Mouse (Mus musculus) neural tube, embryonic 10.5 days (tissue): Measurements from ENCODE around the gene Zbtb16.

Experiments
- DNase-seq: peaks from one replicate; pipeline ENCODE4 v3.0.0-alpha.2; 2017; ENCODE audit warnings: low spot score; ENCODE audit errors: extremely low spot score

Gene Zbtb16

DNA sequence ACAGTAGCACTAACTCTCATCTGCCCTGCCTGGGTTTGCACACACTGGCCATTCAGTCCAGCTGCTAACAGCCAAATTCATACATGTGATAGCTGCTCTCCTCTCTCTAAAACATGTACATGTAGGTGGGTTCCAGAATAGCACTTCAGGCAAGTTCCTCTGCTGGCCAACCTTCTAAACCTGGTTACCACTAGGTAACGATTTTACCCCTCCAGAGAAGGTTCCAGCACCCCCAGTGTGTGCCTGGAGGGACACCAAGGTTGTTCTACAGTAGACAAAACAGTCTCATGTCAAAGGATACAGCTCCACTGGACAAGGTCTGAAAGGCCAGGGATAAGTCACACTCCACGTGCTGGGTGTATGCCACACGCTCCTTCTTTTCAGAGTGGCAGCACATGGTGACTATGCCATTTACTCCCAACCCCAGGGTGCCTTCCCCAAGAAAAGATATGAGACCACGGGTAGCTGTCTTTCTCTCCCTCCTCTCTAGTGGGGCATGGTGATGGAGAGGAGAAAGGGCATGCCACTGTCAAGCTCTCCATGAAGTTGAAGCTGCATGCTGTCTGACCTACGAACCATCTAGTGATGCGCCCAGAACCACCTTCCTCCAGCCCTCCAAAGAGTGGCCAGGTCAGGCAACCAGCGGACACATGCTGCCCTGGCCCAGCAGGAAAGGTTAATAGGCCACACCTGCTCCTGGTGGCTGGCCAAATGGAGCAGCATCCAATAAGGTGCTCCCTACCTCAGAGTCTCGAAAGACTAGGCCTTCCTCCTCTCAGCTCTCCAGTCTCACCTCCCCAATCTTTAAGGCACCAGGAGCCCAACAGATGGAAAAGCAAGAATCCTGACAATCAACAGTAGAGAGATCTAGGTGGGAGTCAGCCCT lies 104.1 kb downstream of the Zbtb16 start:
- DNase-seq = no peak

DNA sequence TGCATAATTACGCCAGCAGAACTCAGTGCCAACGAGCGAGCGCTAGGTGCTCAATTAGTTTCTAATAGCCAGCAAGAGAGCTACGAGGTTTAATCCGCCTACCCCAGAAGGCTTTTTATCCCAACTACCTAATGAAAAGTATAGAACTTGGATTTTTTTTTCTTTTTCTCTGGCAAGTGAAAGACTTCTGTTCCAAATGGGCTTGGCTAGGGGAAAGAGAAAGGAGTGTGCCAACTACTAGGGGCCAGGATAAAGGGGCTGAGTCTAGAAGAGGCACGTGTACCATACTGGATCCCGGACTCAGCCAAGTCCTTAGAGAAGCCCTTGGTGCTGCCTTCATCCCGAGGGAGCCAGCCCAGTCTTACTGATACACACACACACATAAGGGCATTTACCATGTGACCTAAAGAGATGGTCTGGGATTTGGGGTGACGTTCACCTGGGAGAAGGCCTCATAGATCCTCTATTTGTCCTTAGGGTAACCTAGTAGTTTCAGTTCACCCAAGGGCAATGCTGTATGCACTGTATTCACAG lies 105.5 kb downstream of the Zbtb16 start:
- DNase-seq = no peak

DNA sequence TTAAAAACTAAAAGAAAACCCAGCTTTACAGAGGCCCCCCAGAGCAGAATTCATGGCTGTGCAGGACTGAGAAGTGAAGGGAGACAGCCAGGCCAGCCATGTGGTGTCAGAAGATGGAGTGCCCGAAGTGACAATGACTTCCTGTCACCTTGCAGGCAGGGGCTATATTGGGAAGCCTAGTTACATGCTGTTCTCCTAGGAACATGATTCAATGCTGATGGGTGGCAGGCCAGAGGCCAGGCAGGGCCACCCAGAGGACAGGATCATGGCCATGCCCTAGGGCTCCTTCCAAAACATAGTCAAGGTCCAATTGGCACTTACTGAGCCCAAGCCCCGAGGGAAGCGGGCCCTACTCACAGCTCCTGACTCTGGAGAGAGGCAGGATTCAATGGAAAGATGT lies 106.6 kb downstream of the Zbtb16 start:
- DNase-seq = no peak

DNA sequence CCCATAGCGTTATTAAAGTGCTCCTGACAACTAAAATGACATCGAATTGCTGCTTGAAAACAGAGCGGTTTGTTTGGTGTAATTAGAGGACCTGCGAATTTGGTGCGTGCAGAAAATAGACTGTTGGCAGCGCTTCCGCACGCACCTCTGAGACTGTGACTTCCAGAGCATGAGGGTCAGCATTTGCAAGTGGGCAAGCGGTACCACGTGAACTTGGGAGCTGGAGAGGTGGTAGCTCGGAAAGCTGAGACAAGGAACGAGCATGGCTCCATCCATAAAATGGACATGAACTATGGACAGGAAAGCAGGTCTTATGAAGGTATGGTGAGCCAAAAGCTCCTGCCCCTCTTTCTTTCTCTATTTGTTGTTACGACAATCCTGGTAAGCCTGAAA lies 107.3 kb downstream of the Zbtb16 start:
- DNase-seq = no peak

DNA sequence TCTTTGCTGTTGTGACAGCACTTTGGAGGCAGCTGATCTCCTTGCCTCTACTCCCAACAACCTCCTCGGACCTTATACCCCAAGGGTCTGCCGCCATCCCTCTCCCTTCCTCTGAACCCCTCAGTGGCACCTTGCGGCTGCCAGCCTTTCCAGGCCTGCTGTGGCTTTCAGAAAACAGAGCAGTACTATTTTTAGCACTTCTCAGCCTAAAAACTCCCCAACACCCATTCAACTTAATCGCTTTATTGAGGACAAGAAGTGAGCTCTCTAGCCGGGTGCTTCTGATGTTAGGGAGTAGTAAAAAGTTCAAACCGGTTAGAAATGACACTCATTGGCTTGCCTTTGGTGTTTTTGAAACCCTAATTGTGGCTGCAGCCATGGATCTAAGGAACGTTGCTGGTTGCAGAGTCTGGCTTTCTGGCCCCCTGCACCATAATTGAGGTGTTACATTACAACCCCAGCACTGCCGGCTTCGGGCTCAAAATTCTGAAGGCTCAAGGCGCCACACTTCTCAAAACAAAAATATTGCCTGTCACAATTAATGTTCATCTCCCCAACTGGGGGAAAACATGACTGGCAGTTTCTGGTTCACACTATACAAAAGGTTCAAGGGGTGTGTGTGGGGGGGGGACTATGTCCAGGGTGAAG lies 107.8 kb downstream of the Zbtb16 start:
- no peak for DNase-seq

DNA sequence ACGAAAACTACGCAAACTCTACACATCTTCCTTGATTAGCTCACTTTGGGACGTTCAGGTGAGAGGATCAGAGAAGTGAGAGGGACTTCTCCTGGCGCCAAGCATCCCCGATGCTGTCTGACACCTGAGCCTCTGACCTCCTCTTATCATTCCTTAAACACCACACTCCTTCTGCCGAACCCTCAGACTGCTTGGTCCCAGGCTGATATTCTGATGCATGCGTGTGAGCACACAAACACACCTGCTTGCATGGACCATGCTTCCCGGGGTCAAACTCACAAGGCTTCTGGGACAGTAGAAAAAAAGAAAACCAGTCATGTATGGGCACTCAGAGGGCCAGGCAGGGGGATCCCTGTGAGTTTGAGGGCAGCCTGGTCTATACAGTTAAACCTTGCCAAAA lies 109.7 kb downstream of the Zbtb16 start:
- no peak for DNase-seq

DNA sequence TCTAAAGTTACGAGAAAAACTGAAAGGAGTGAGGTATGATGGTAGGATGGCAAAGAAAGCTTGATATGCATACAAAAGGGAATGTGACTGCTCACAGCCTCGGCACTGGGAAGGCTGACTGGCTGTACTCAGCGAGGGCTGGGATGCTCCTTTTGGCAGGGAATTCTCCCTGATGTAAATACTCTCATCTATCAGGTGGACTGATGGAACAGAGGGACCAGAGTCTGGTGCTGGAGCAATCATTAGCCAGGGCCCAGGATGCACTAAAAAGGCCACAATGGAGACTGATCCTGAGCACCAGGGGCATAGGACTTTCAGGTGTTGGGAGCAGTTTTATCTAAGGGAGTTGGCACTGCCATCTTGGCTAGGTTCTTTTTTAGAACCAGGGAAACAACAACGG lies 110.1 kb downstream of the Zbtb16 start:
- DNase-seq = no peak

DNA sequence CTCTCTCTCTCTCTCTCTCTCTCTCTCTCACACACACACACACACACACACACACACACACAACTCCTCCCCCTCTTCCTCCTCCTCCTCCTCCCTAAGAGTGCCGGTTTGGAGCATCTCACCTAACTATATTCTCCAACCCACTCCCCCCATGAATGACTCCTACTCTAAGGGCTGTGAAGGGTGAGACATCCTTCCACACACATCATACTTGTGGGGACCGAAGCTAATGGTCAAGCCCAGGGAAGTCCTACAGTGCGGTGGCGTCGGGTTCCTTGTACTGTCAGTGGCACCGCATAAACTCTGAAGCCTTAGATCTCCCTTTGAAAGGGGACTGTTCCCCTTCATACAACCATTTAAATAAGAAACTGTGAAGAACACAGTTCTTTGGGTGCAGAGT lies 110.9 kb downstream of the Zbtb16 start:
- no peak for DNase-seq

DNA sequence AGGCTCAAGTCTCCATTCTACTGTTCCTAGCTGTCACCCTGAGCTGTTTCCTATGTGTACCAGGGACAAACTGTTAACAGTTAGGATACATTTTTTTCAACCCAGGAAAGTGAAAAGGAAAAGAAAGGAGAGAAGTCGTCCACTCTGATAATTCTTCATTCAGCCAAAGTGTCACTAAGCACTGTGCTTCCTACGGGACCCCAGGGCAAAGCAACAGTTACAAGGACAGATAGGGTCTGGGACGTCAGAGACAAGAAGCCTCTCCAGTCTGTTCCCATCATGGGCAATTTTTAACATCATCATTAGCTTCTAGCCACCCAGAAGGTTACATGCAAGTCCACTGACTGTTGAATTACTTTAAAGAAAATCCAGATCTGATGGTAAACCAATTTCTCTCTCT lies 111.3 kb downstream of the Zbtb16 start:
- no peak for DNase-seq

DNA sequence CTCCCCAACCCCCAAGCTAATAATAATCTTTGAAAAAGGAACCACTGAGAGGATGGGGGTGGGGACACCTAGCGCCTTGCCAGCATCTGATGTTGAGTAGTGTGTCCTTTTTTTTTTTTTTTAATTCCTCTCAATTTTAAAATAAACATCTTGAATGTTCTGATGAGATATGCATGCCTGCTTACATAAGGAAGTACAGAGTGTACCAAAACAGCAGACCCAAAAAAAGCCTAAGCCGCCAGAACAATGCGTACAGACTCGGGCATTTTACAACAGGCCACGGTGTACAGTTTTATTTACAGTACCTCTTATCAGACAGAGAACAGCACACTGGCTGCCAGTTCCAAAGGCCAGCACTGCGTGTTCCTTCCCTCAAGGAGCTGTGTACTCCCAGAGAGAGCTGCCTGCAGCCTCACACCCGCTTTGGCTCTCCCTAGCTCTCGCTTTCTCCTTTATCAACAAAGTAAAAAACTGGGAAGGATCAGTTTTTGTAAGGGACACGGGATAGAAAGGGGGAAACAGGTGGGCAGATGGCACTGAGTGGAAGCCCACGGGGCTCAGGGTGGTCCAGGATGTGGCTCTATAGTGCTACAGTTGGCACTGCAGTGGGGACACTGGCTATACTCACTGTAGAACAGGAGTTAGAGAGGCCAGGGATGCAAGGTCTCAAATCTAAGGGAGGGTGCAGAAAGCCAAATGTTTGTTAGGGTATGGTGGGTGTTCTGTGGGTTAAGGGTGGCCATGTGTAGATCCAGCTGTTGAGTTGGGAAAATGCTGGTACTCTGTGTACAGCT lies 112.3 kb downstream of the Zbtb16 start:
- DNase-seq = no peak

DNA sequence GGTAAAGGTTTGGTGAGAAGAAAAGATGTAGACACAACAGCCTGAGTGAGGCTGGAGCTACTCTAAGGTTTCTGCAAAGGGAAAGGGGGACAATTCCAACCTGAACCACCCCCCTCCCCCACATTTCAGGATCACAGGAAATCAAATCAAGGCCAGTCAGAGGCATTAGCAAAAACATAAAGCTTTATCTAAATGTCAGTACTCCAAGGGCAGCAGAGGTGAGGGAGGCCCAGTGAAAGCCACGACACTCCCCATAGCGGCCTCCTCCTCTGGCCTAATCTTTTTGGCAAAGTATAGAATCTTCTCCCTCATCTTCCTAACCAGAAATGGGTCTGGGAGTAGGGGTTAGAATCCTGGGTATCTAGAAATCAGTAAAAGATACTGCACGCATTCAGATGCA lies 113.0 kb downstream of the Zbtb16 start:
- no peak for DNase-seq

DNA sequence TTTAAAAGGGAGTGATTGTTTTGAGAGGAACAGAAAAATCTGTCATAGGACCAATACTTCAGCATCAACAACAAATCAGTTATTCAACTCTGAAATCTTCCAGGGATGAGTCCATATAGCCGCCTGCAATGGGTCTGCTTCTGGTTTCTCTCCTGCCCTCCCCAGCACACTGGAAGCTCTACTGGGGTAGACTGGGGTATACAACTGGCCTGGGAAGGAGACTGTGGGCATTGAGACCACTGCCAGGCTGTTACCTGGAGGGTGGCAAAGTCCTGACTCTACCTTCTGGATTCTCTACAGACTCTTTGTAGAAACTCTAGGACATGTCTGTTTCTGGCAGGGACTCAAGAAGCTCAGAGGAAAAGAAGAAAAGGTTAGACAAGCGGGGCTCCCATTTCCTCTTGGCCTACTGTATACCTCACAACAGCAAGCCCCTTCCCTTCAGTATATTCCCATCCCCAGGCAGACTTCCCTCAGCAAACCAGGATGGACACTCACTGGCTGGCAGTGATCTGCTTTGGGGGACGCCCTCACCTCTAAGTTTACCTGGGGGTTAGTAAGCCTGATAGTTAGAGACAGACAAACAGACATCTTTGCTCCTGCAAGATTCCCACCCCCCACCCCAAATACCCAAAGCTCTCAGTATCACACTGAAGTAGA lies 113.6 kb downstream of the Zbtb16 start:
- DNase-seq = no peak

DNA sequence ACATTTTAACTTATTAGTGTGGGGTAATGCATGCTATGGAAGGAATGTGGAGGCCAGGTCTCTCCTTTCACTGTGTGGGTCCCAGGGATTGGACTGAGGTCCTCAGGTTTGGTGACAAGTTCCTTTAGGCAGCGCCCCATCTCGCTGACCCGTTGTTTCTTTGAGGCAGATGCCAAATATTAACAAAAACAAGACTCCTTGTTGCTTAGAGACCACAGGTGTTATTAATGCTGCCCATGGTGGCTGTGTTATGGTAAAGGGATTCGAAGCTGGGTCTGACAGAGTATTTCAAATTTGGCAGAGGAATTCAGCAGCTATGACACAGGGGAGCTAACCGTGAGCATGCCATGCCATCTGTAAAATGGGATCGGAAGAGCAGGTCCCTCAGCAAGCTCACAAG lies 114.4 kb downstream of the Zbtb16 start:
- DNase-seq = no peak

DNA sequence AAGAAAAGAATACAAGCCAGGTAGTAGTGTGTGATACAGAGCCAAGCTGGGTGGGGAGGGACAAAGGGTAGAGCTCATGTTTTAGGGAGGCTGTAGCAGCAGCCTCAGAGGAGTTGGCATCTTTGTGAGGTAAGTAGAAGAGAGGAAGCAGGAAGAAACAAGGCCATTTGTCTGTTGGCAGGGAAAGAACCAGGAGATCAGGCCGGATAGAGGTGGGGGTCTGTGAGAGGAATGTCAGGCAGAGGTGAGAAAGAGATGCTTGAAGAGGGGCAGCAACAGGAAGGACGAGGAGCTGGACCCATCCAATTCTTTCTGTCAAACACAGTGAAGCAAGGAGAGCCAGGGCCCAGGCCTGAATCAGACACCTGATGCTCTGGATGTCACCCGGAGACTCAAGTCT lies 114.8 kb downstream of the Zbtb16 start:
- DNase-seq = no peak

DNA sequence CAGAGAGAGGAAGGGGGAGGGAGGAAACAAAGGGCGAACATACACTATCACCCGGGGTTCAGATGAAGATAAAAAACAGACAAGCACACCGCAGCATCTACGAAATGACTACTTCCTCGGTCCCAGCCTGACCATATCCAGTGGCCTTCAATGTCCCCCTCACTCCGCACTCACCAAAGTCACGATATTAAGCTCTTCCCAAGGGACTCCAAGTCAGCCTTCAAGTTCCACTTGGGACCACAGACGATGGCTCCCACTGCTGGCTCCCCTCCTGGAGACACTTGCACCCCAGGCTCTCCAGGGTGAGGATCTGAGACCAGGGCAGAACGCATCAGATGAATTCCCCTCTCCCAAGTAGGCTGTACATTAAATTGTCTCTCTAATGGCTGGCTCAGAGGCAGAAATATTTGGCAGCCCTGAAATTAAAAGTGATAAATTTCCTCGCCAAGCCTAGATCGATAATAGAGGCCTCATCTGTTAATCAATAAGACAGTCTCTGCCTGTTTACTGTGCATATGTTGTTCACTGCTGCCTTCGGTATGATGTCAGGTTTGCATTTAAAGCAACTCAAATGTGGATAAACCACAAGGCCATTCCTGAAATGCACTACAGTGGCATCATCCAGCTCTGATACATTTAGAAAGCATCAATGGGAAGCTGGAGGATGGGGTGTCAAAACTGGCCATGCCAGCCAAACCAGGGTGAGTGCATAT lies 115.6 kb downstream of the Zbtb16 start:
- no peak for DNase-seq

DNA sequence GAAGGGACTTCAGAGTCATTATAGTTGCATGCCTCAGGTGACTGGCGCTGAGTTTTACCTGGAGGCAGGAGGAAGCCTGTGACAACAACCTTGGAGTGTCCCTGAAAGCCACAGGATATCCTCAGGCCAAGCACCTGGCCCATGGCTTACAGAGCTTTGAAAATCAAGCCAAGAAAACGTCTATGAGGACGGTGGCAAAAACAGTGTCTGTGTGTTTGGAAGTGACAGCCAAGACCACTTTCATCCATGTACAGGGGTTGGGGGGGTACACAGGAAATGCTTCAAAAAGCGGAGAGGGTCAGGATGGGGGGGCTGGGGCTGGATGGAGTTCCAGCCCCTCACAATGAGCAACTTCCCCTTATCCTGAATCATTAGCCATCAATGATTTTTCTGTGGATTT lies 116.4 kb downstream of the Zbtb16 start:
- no peak for DNase-seq

DNA sequence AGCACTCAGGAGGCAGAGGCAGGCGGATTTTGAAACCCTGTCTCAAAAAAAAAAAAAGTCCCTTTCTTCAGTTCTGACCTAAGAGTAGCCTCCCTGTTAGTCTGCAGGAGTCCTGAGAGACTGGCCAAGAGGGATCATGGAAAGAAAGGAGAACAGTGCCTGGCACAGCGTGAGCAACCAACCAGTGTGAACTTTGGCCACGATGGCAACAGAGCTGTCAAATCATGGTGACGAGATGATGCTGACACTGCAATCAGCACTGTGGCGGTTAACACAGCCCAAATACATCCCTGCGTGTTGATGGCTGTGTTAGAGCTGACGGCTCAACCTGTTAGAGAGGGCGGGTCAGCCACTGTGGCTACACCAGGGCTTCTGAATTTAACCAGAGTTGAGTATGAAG lies 119.5 kb downstream of the Zbtb16 start:
- DNase-seq = no peak

DNA sequence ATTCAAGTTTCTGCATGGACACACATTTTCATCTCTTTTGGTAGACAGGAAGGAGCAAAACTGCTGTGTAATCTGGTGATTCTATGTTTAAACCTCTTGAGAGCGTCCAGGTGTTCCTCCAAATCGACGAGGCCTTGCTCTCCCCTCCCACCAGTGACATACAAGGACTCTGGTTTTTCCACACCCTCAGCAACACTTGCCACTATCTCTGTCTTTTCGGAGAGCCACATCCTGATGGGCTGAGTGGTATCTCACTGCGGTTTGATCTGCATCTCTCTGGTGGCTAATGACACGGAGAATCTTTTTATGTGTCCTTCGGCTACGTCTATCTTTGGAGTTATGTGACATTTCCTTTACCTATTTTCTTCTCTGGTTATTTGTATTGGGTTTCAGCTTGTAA lies 121.0 kb downstream of the Zbtb16 start:
- DNase-seq = no peak

DNA sequence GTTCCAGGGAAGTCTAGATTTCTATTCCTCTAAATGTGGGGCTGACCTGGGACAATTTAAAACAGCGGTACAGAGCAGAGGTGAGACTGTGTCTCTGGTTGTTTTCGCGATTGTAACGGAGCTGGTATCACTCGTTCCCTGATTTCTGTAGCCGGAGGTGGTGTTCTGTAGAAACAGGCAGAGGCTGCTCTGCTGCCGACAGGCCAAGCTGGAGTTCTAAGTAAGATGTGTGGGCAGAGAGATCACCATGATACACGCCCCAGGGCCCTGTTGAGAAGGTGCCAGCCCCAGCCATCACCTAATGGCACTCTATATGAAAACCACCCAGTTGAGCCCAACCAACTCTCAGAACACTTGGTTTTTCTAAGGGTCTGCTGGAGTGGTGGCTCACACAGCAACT lies 122.2 kb downstream of the Zbtb16 start:
- DNase-seq = no peak

DNA sequence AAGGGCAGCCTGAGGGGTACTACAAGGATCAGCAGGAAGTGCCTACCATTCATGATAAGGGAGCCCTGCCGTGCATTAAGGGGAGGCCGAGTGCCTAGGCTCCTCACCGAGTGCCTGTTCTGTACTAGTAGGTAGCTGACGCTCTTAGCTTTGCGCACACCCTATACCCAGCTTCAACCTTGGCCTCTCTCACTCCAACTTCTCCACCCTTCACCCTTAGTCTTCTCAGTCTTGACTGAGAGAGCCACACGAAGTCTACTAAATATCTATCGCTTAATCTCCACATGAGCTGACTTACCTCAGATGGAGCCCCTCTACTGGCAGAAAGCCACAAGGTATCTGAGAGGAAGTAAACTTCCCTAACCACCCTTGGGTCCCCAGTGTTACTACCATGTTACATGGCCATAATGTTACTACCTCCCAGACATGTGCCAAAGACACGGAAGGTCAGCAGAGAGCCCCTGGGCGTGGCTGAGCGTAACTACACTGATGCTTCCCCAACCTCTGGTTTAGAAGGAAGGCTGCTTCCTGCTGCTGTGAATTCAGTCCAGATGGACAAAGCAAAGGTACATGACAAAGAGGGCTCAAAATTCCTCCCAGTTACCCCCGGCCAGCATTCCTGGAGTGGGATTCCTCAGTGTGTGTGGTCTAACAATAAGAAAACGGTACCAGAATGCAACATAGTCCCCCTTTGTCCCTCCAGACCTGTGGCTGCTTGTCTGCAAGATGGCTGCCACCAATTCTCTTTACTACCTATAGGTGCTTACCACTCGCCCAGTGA lies 122.8 kb downstream of the Zbtb16 start:
- DNase-seq = no peak
